Mouse (Mus musculus): ENCODE measurements at regions not wholly inside any gene's neighbourhood (a gene's known extent, or its start where the extent isn't known, plus 50 kb on each side); places are given as distances from the start of the nearest gene placed in this dataset.

DNA sequence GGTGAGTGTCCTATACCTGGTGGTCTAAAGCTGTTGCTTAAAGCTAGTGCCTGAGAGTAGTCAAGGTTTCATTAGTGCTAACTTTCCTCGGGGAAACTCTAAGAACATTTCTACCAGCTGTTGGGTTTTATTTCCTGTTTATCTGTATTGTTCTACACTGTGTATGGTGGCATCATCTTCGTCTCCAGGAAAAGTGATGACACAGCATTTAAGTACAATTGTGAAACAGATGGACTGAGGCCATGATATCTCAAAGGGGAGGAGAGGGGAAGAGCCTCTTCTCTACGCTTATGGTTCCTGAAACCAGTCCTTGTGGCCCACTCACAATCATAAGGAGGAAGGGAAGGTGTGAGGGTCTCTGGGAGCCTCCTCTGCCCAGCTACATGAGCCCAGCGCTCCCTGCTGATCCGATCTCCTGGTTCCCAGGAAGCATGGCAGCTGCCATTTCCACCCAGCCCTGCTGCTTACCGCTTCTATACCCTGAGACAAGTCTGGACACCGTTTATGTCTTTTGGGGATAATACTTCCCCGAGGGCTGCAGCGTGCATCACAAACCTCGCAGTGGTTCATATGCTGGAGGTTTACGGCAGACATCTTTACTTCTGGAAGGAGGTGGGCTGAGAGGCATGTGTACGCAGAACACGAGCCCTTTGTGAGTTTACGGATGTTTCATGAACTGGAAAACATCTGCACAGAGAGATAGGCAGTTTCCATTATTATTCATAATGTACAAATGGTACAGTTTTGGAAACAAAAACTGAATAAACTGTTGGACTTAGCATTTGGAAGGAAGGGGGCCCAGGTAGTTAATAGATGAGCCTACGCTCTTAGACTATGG is 189.6 kb downstream of the Fam43a start:
- ATAC-seq (ENCODE audit: low FRiP score, low TSS enrichment) (no peak), DNase-seq (ENCODE audit: low spot score) (peak; percentile 11)
- no peaks in the 10 kb centered on the region for H3K27me3 ChIP-seq (ENCODE audit: control insufficient read depth, insufficient read depth, low read length)
- peak overlapping the region; percentile 88; the same call in 1 of the 2 replicates for H3K27ac ChIP-seq (replicated peaks)
- no peaks in the 10 kb centered on the region for H3K9me3 ChIP-seq (ENCODE audit: control insufficient read depth, low read length)
- no peak for TF ChIP-seq EP300 (optimal IDR thresholded peaks at IDR 0.05)
- TF ChIP-seq CTCF (IDR thresholded peaks at IDR 0.05; ENCODE audit: low read depth): no peak
- H3K4me1 ChIP-seq (replicated peaks; ENCODE audit: control insufficient read depth, insufficient read depth): peaks cover 12% of the 10 kb centered on the region
- no peak overlapping the region for H3K9ac ChIP-seq (ENCODE audit: low read length)
- no peaks in the 10 kb centered on the region for H3K36me3 ChIP-seq (ENCODE audit: control insufficient read depth, insufficient read depth, low read length)
- no peak overlapping the region for H3K4me2 ChIP-seq (replicated peaks; ENCODE audit: low read depth)
- WGBS: 74% methylated on average over 15 of the region's 15 CpGs
- H3K4me3 ChIP-seq (ENCODE audit: low read depth, low read length): no peak overlapping the region

DNA sequence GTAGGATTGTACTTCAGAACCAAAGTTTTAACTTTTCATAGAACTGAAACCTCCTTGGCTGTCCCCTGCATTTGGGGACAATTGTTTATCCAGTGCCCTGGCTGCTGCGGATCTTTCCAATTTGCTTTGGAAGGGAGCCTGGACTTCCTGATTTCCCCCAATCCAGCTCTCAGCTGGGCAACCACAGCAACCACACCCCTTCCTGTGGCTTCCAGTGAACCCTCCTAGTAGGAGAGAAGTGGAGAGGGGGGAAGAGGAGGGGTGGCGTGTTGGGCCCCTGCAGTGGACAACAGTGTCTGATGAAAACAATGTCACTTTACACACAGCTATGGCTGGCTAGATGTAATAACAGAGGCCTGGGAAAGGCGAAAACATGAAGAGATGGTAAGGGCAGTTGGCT is 190.5 kb downstream of the Fam43a start:
- no peak overlapping the region for H3K9ac ChIP-seq (ENCODE audit: low read length)
- no peak; the same call in 1 of the 2 replicates for ATAC-seq (ENCODE audit: low FRiP score, low TSS enrichment)
- H3K4me3 ChIP-seq (ENCODE audit: low read depth, low read length): no peak overlapping the region
- no peaks in the 10 kb centered on the region for H3K27me3 ChIP-seq (ENCODE audit: control insufficient read depth, insufficient read depth, low read length)
- no peak overlapping the region; the same call in 1 of the 2 replicates for H3K4me2 ChIP-seq (replicated peaks; ENCODE audit: low read depth)
- WGBS: 27% methylated on average over 3 of the region's 3 CpGs
- peak overlapping the region; percentile 88 for H3K27ac ChIP-seq (replicated peaks)
- peak; percentile 37 for DNase-seq (ENCODE audit: low spot score)
- TF ChIP-seq EP300 (optimal IDR thresholded peaks at IDR 0.05): no peak
- TF ChIP-seq CTCF (IDR thresholded peaks at IDR 0.05; ENCODE audit: low read depth): 0 out of 2 replicates have a peak, but pooled peaks have one; percentile 6
- no peaks in the 10 kb centered on the region for H3K9me3 ChIP-seq (ENCODE audit: control insufficient read depth, low read length)
- peaks cover 12% of the 10 kb centered on the region for H3K4me1 ChIP-seq (replicated peaks; ENCODE audit: control insufficient read depth, insufficient read depth)
- H3K36me3 ChIP-seq (ENCODE audit: control insufficient read depth, insufficient read depth, low read length): no peaks in the 10 kb centered on the region

DNA sequence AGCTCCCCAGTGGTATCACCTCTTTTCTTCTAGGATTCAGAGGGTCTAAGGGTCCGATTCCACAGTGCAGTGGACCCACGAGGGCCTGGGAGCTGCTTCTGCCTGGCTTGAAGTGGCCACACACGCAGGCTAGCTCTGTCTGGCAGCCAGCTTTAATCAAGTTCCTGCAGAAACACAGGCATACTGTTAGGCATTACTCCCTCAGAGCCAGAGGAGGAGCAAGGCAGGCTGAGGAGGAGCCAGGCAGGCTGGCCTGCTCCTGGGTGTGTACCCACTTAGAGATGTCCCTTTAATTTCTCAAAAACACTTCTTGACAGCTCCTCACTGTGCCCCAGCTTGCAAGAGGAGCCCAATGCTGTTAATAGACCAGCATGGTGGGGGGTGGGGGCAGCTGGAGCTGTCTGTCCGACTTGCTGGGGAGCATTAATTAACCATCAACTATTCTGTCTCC is 191.1 kb downstream of the Fam43a start:
- ATAC-seq (ENCODE audit: low FRiP score, low TSS enrichment): peak; percentile 67; the same call in 1 of the 2 replicates
- Histone ChIP-seq H3K4me2 (replicated peaks; ENCODE audit: low read depth) (peak overlapping the region; percentile 11), H3K36me3 (ENCODE audit: control insufficient read depth, insufficient read depth, low read length) (no peaks in the 10 kb centered on the region), H3K9me3 (ENCODE audit: control insufficient read depth, low read length) (no peaks in the 10 kb centered on the region), H3K27ac (replicated peaks) (peak overlapping the region; percentile 88), H3K9ac (ENCODE audit: low read length) (0 out of 2 replicates have a peak overlapping the region, but pooled peaks have one; percentile 27), H3K27me3 (ENCODE audit: control insufficient read depth, insufficient read depth, low read length) (no peaks in the 10 kb centered on the region), H3K4me1 (replicated peaks; ENCODE audit: control insufficient read depth, insufficient read depth) (peaks cover 12% of the 10 kb centered on the region), H3K4me3 (ENCODE audit: low read depth, low read length) (no peak overlapping the region)
- DNase-seq (ENCODE audit: low spot score): peak; percentile 65
- TF ChIP-seq CTCF (IDR thresholded peaks at IDR 0.05; ENCODE audit: low read depth): peak; percentile 37
- no peak for TF ChIP-seq EP300 (optimal IDR thresholded peaks at IDR 0.05)
- WGBS: 13% methylated on average over 4 of the region's 4 CpGs

DNA sequence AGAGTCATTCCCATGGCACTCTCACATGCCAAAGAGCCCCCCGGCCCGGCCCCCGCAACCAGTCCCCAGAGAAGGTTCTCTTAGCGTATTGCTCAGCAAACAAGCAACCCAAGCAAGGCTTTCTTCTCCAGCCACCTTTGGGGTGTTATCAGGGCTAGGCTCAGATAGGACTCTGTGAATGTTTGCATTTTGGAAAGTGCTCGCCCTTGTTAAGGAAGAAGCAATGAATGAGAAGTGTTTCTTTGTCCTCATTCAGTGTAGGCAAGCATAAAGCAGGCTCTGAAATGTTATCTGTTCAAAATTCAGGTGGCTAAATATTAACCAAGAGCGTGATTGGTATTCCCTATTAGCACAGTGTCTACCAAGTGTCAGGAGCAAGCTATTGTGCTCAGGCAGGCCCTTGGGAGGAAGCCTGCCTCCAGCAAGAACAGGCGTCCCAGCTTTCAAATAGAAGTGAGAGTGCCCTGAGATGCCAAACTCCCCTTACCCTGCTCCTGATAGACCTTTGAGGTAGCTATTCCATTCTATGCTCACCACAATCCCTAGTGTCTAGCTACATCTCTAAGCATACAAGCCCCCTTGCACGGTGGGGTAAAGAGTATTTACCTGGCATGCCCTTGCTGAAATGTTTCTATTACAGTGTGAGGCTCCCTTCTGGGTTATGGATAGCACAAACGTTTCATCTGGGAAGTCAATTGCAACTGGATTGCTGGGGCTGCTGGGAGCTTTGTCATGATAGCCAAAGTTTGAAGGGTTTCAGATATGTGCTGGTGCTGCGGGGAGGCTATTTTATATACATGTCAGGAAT is 191.7 kb downstream of the Fam43a start:
- peak; percentile 67; the same call in 1 of the 2 replicates for ATAC-seq (ENCODE audit: low FRiP score, low TSS enrichment)
- Histone ChIP-seq H3K9ac (ENCODE audit: low read length) (no peak overlapping the region), H3K36me3 (ENCODE audit: control insufficient read depth, insufficient read depth, low read length) (no peaks in the 10 kb centered on the region)

DNA sequence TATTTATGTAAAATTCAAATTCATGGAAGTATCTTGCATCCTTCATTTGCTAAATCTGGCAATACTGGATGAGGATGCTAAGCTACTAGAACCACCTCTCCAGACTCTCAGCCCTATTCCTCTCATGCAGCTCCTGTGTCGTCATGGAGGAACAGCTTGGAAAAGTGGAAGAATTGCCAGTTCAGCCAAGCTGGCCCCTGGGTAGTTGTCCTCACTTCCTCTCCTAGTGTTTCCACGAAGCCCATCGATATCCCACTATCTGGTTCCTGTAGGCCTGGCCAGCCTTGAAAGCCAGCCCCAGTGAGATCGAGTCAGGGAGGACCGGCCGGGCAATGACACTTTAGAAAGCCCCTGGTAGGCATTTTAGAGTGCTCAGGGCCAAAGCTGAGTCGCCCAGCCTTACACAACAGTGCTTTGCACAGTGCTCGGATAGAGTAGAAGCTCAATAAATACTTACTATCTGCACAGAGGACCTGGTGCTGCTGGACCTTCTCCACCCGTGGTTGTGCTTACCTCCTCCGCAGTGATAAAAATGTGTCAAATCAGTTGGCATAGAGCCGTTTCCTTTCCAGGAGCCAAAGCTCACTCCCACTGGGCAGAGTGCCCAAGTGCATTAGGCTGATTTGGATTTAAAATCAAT is 193.3 kb downstream of the Fam43a start:
- ATAC-seq (ENCODE audit: low FRiP score, low TSS enrichment) (no peak), DNase-seq (ENCODE audit: low spot score) (peak; percentile 59)
- Histone ChIP-seq H3K27me3 (ENCODE audit: control insufficient read depth, insufficient read depth, low read length) (no peaks in the 10 kb centered on the region), H3K36me3 (ENCODE audit: control insufficient read depth, insufficient read depth, low read length) (no peaks in the 10 kb centered on the region), H3K4me2 (replicated peaks; ENCODE audit: low read depth) (no peak overlapping the region), H3K9ac (ENCODE audit: low read length) (no peak overlapping the region), H3K27ac (replicated peaks) (no peak overlapping the region), H3K9me3 (ENCODE audit: control insufficient read depth, low read length) (no peaks in the 10 kb centered on the region), H3K4me3 (ENCODE audit: low read depth, low read length) (no peak overlapping the region), H3K4me1 (replicated peaks; ENCODE audit: control insufficient read depth, insufficient read depth) (peaks cover 12% of the 10 kb centered on the region)
- TF ChIP-seq EP300 (optimal IDR thresholded peaks at IDR 0.05) (no peak), CTCF (IDR thresholded peaks at IDR 0.05; ENCODE audit: low read depth) (no peak)
- 62% methylated on average over 11 of the region's 11 CpGs for WGBS

More for the DNA sequence above, 191.7 kb downstream of the Fam43a start:
- Histone ChIP-seq H3K9me3 (ENCODE audit: control insufficient read depth, low read length) (no peaks in the 10 kb centered on the region), H3K27me3 (ENCODE audit: control insufficient read depth, insufficient read depth, low read length) (no peaks in the 10 kb centered on the region), H3K27ac (replicated peaks) (peak overlapping the region; percentile 88), H3K4me3 (ENCODE audit: low read depth, low read length) (no peak overlapping the region), H3K4me2 (replicated peaks; ENCODE audit: low read depth) (no peak overlapping the region; the same call in 1 of the 2 replicates), H3K4me1 (replicated peaks; ENCODE audit: control insufficient read depth, insufficient read depth) (peaks cover 12% of the 10 kb centered on the region)
- peak; percentile 60 for DNase-seq (ENCODE audit: low spot score)
- no peak for TF ChIP-seq EP300 (optimal IDR thresholded peaks at IDR 0.05)
- TF ChIP-seq CTCF (IDR thresholded peaks at IDR 0.05; ENCODE audit: low read depth): no peak
- 53% methylated on average over 10 of the region's 10 CpGs for WGBS

Data from stomach, postnatal 0 days (tissue).